Mouse (Mus musculus): ENCODE results near the gene Lrrc1. TPM values are rescaled to one million over a fixed set of nuclear protein-coding genes. Genes with fewer than 3 reads are reported as not detected.
"Not testable (repeated sequence)": the region's sequence is repeated elsewhere in the genome, so short reads cannot be mapped to it uniquely, and the experiment has no call there.

Lrrc1 gene
- polyA plus RNA-seq, 1 experiment from 2014 or later, result 22.1 TPM

GRCm38 (mm10) chr9:77583302-77583701, 38.6 kb upstream of the Lrrc1 start:
- 57% methylated on average over 2 of the region's 2 CpGs for WGBS
- no peak overlapping the region for H3K27ac ChIP-seq
- no peak overlapping the region for H3K9ac ChIP-seq (ENCODE audit: low read depth, low read length)
- DNase-seq (ENCODE audit: low spot score) (no peak), ATAC-seq (replicated peaks; ENCODE audit: low FRiP score, low read depth) (no peak)
- H3K9me3 ChIP-seq (replicated peaks; ENCODE audit: low read length), result no peaks in the 10 kb centered on the region
- H3K27me3 ChIP-seq (ENCODE audit: insufficient read depth, low read length), result no peaks in the 10 kb centered on the region
- no peaks in the 10 kb centered on the region for H3K36me3 ChIP-seq (ENCODE audit: insufficient read depth, low read length)
- H3K4me3 ChIP-seq (replicated peaks; ENCODE audit: low read depth, low read length), result no peak overlapping the region
- no peak for TF ChIP-seq CTCF (IDR thresholded peaks at IDR 0.05; ENCODE audit: low read depth)
- no peak overlapping the region for H3K4me2 ChIP-seq (ENCODE audit: low read length)
- no peaks in the 10 kb centered on the region for H3K4me1 ChIP-seq (replicated peaks; ENCODE audit: insufficient read depth, low read length)

- DNase-seq (ENCODE audit: low spot score) (peak; percentile 20), ATAC-seq (replicated peaks; ENCODE audit: low FRiP score, low read depth) (no peak)
- 54% methylated on average over 3 of the region's 3 CpGs for WGBS
- Histone ChIP-seq H3K27ac (no peak overlapping the region), H3K4me1 (replicated peaks; ENCODE audit: insufficient read depth, low read length) (no peaks in the 10 kb centered on the region), H3K27me3 (ENCODE audit: insufficient read depth, low read length) (no peaks in the 10 kb centered on the region), H3K4me3 (replicated peaks; ENCODE audit: low read depth, low read length) (no peak overlapping the region), H3K9ac (ENCODE audit: low read depth, low read length) (no peak overlapping the region), H3K4me2 (ENCODE audit: low read length) (no peak overlapping the region), H3K9me3 (replicated peaks; ENCODE audit: low read length) (no peaks in the 10 kb centered on the region), H3K36me3 (ENCODE audit: insufficient read depth, low read length) (no peaks in the 10 kb centered on the region)
- peak; percentile 62 for TF ChIP-seq CTCF (IDR thresholded peaks at IDR 0.05; ENCODE audit: low read depth)
These were observed 35.2 kb upstream of the Lrrc1 start for GRCm38 (mm10) chr9:77579827-77580226.

GRCm38 (mm10) chr9:77577931-77578330, 33.3 kb upstream of the Lrrc1 start:
- Histone ChIP-seq H3K9ac (ENCODE audit: low read depth, low read length) (no peak overlapping the region), H3K4me3 (replicated peaks; ENCODE audit: low read depth, low read length) (no peak overlapping the region), H3K27me3 (ENCODE audit: insufficient read depth, low read length) (no peaks in the 10 kb centered on the region), H3K4me2 (ENCODE audit: low read length) (no peak overlapping the region), H3K4me1 (replicated peaks; ENCODE audit: insufficient read depth, low read length) (no peaks in the 10 kb centered on the region), H3K9me3 (replicated peaks; ENCODE audit: low read length) (no peaks in the 10 kb centered on the region), H3K27ac (no peak overlapping the region), H3K36me3 (ENCODE audit: insufficient read depth, low read length) (no peaks in the 10 kb centered on the region)
- DNase-seq (ENCODE audit: low spot score) (no peak), ATAC-seq (replicated peaks; ENCODE audit: low FRiP score, low read depth) (no peak)
- 93% methylated on average over 8 of the region's 8 CpGs for WGBS
- TF ChIP-seq CTCF (IDR thresholded peaks at IDR 0.05; ENCODE audit: low read depth), result no peak

- Histone ChIP-seq H3K9ac (ENCODE audit: low read depth, low read length) (no peak overlapping the region), H3K36me3 (ENCODE audit: insufficient read depth, low read length) (no peaks in the 10 kb centered on the region), H3K4me1 (replicated peaks; ENCODE audit: insufficient read depth, low read length) (no peaks in the 10 kb centered on the region), H3K27ac (no peak overlapping the region), H3K4me2 (ENCODE audit: low read length) (no peak overlapping the region), H3K4me3 (replicated peaks; ENCODE audit: low read depth, low read length) (no peak overlapping the region), H3K9me3 (replicated peaks; ENCODE audit: low read length) (no peaks in the 10 kb centered on the region), H3K27me3 (ENCODE audit: insufficient read depth, low read length) (no peaks in the 10 kb centered on the region)
- ATAC-seq (replicated peaks; ENCODE audit: low FRiP score, low read depth) (no peak), DNase-seq (ENCODE audit: low spot score) (no peak)
- no peak for TF ChIP-seq CTCF (IDR thresholded peaks at IDR 0.05; ENCODE audit: low read depth)
These were observed 32.7 kb upstream of the Lrrc1 start for GRCm38 (mm10) chr9:77577409-77577808.

- Histone ChIP-seq H3K27ac (no peak overlapping the region), H3K9me3 (replicated peaks; ENCODE audit: low read length) (no peaks in the 10 kb centered on the region), H3K4me2 (ENCODE audit: low read length) (no peak overlapping the region), H3K9ac (ENCODE audit: low read depth, low read length) (no peak overlapping the region), H3K4me3 (replicated peaks; ENCODE audit: low read depth, low read length) (no peak overlapping the region), H3K27me3 (ENCODE audit: insufficient read depth, low read length) (no peaks in the 10 kb centered on the region), H3K36me3 (ENCODE audit: insufficient read depth, low read length) (no peaks in the 10 kb centered on the region), H3K4me1 (replicated peaks; ENCODE audit: insufficient read depth, low read length) (no peaks in the 10 kb centered on the region)
- ATAC-seq (replicated peaks; ENCODE audit: low FRiP score, low read depth) (no peak), DNase-seq (ENCODE audit: low spot score) (no peak)
- TF ChIP-seq CTCF (IDR thresholded peaks at IDR 0.05; ENCODE audit: low read depth), result no peak
These were observed 31.6 kb upstream of the Lrrc1 start for GRCm38 (mm10) chr9:77576320-77576719.

GRCm38 (mm10) chr9:77574996-77575395, 30.3 kb upstream of the Lrrc1 start:
- not testable (repeated sequence) for H3K27me3 ChIP-seq (ENCODE audit: insufficient read depth, low read length); ATAC-seq (replicated peaks; ENCODE audit: low FRiP score, low read depth); H3K36me3 ChIP-seq (ENCODE audit: insufficient read depth, low read length); H3K4me1 ChIP-seq (replicated peaks; ENCODE audit: insufficient read depth, low read length); H3K4me2 ChIP-seq (ENCODE audit: low read length); H3K4me3 ChIP-seq (replicated peaks; ENCODE audit: low read depth, low read length); H3K27ac ChIP-seq; DNase-seq (ENCODE audit: low spot score); H3K9ac ChIP-seq (ENCODE audit: low read depth, low read length); H3K9me3 ChIP-seq (replicated peaks; ENCODE audit: low read length)
- WGBS, result 60% methylated on average over 4 of the region's 4 CpGs

GRCm38 (mm10) chr9:77571851-77572250, 27.2 kb upstream of the Lrrc1 start:
- Histone ChIP-seq H3K4me1 (replicated peaks; ENCODE audit: insufficient read depth, low read length) (no peaks in the 10 kb centered on the region), H3K4me2 (ENCODE audit: low read length) (no peak overlapping the region), H3K9me3 (replicated peaks; ENCODE audit: low read length) (no peaks in the 10 kb centered on the region), H3K4me3 (replicated peaks; ENCODE audit: low read depth, low read length) (no peak overlapping the region), H3K36me3 (ENCODE audit: insufficient read depth, low read length) (no peaks in the 10 kb centered on the region), H3K27ac (no peak overlapping the region), H3K9ac (ENCODE audit: low read depth, low read length) (no peak overlapping the region), H3K27me3 (ENCODE audit: insufficient read depth, low read length) (no peaks in the 10 kb centered on the region)
- no peak for ATAC-seq (replicated peaks; ENCODE audit: low FRiP score, low read depth)
- TF ChIP-seq CTCF (IDR thresholded peaks at IDR 0.05; ENCODE audit: low read depth), result no peak
- WGBS, result 82% methylated on average over 4 of the region's 4 CpGs
- no peak for DNase-seq (ENCODE audit: low spot score)

Measured in kidney, postnatal 0 days (tissue).